Mouse (Mus musculus) thymus, adult 2 months (tissue): ENCODE results near the gene Supt4a.

Source experiments
- CTCF ChIP-seq: fragments of 200-500 bp; IDR thresholded peaks from 2 replicates; pipeline ENCODE4 v1.5.1; 2012; ENCODE audit warnings: mild to moderate bottlenecking, control low read depth, low read length, moderate library complexity, borderline replicate concordance; ENCODE audit not compliant: control insufficient read depth, poor library complexity, insufficient read depth; ENCODE audit errors: extremely low read depth
- POLR2A ChIP-seq: fragments of 200-500 bp; IDR thresholded peaks from 2 replicates; pipeline ENCODE4 v1.6.1; 2012; ENCODE audit warnings: mild to moderate bottlenecking, low read length, control low read depth, moderate library complexity; ENCODE audit not compliant: control insufficient read depth, poor library complexity, insufficient read depth; ENCODE audit errors: extremely low read depth

DNA sequence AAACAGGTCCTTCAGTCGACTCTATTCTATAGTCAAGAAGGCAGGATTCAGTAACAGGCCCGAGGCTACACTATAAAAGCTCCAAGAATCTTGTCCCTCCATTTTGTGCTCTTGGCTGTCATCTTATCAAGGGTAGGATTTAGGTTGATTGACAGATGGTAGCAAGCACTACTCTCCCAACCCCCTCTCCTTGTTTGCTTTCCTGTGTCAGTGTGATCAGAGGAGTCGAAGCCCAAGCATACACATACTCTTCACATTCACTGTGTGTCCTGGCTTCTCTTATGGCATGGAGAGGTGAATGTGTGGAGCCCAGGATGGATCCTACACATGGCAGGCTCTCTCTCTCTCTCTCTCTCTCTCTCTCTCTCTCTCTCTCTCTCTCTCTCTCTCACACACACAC is 13.2 kb downstream of the Supt4a start:
- TF ChIP-seq CTCF = no peak
- TF ChIP-seq POLR2A = no peak
